Mouse (Mus musculus): ENCODE measurements around the gene En1.

DNA sequence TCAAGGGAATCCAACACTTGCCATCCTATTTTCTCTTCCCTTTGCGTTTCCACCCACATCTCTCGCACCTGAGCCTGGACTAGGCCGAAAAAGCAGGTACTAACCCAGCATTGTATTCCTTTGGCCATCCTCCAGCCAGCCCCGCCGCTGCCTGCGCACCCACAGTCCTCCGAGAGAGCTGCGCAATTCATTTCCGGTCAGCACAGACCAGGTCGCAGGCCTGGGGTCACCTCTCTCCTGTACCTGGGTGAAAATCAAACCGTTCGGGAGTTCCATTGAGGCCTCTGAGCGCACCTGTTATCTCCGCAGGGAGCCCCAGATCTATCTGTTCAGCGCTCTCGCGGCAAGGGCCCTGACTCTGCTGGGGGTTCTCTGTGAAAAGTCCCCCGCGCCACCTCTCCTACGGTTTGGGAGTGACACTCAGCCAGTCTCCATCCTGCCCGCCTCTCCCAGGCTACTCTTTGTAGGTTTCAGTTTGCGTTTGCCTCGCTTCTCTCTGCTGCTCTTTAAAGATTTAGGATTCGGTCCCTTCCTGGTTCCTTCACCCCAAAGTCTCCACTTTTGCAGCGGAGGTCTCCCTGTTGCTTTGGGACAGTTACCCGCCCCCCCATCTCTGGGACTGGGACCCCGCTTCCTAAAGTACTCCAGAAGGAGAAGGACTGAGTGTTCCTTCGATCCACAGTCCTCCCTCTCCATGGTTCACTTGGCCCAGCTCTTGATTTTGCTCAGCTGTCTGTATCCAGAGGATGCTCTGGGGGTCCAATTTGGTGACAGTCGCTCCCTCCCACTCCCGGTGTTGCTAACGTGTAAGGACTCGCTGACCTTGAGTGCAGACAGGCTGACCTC lies 11.5 kb downstream of the En1 start:
- TF ChIP-seq POLR2A (IDR thresholded peaks at IDR 0.05; ENCODE audit: low read depth, low read length) (no peak), CTCF (IDR thresholded peaks at IDR 0.05; ENCODE audit: extremely low read depth, insufficient read depth, insufficient read length, insufficient replicate concordance) (no peak)
